ENCODE assay signal across 8 mouse cellular contexts in the genomic region with DNA sequence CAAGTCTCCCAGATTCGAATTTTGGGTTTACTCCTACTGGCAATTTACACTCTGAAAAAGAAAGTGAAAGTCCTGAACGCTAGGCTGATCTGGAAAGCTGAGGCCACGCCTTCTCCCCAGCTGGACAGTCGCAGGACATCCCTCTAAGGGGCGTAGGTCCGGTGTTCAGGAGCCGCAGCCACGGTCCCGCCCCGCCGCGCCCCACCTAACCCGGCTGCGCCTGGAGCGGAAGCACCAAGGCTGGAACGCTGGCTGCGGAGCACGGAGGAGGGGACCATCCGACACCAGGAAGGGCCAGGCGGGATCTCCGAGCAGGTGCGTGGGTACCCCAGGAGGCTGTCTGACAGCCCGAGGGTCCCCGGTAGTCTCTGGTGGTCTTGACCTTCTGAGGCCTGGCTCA. TPM values are rescaled to one million over a fixed set of nuclear protein-coding genes. Genes with fewer than 3 reads are reported as not detected.
DNase-seq lines count a peak whose midpoint lies in the region; ATAC-seq lines count a peak whose summit lies in the region.

Gene Cenpj, minus strand, starts transcription at position 10 of the 400 bp plus-strand sequence.
Gene Parp4, plus strand, starts transcription at position 204 of the 400 bp plus-strand sequence.

- H3K9me3 ChIP-seq in hindbrain, embryonic 12.5 days (replicated peaks), result no peaks in the 10 kb centered on the region

- peak; percentile 92 for DNase-seq in MN1 (ENCODE audit: low spot score)
- DNase-seq in cerebellum, adult 9-11 months, result peak; percentile 78
- DNase-seq in frontal cortex, postnatal 10 days (ENCODE audit: low spot score in 2 of 2), result peak; percentile 21 to 42
- DNase-seq in layer of hippocampus, postnatal 14 days (ENCODE audit: low spot score in 2 of 2), result peak; percentile 13 to 31
- DNase-seq in lung, postnatal 25 days (ENCODE audit: low spot score), result peak; percentile 95
- DNase-seq in retina, embryonic 14.5 days (ENCODE audit: low spot score), result peak; percentile 66
- DNase-seq in thymus, postnatal 4 days, result peak; percentile 79

- peaks cover 14% of the 10 kb centered on the region for H3K4me1 ChIP-seq in hindbrain, embryonic 12.5 days

- peak within 1 kb of the TSS; percentile 45 for H3K4me3 ChIP-seq in hindbrain, embryonic 12.5 days

- no peak for ATAC-seq in hindbrain, embryonic 12.5 days (ENCODE audit: low FRiP score)

- H3K4me2 ChIP-seq in hindbrain, embryonic 12.5 days (replicated peaks), result peak within 1 kb of the TSS; percentile 76

- peak within 1 kb of the TSS; percentile 61 for H3K9ac ChIP-seq in hindbrain, embryonic 12.5 days

- 0 out of 2 replicates have a peak, but pooled peaks cover 2% of the 10 kb centered on the region for H3K27me3 ChIP-seq in hindbrain, embryonic 12.5 days

- H3K27ac ChIP-seq in hindbrain, embryonic 12.5 days, result no peak within 1 kb of the TSS

- H3K36me3 ChIP-seq in hindbrain, embryonic 12.5 days, result no peaks in the 10 kb centered on the region

- 1% methylated on average over 24 of the region's 24 CpGs for WGBS in hindbrain, embryonic 12.5 days

RNA-seq across cellular contexts. Expression of gene Cenpj, which starts in this region (rescaled TPM):
- polyA plus RNA-seq in hindbrain, embryonic 12.5 days (2016; fragmentation: Nextera tagmentation; extraction: Ambion mirVana), result 16.5 and 16.8 TPM in 2 replicates
- total RNA-seq in layer of hippocampus, postnatal 14 days (2021), result 1 to 10 TPM; 3.1 to 3.7 TPM

RNA-seq across cellular contexts. Expression of gene Parp4, which starts in this region (rescaled TPM):
- 1.7 and 2.2 TPM in 2 replicates for polyA plus RNA-seq in hindbrain, embryonic 12.5 days (2016; fragmentation: Nextera tagmentation; extraction: Ambion mirVana)
- total RNA-seq in layer of hippocampus, postnatal 14 days (2021), result 1 to 10 TPM; 4.7 to 5.3 TPM

Comparison
In these comparisons a context has a peak if more than half of its experiments do, and no peak if none do; other contexts are left out.
1. DNase-seq: peak in every context shown above with its lines; median percentile 95 in lung, postnatal 25 days; 92 in MN1; 79 in thymus, postnatal 4 days; 78 in cerebellum, adult 9-11 months; 66 in retina, embryonic 14.5 days; 32 in frontal cortex, postnatal 10 days; 22 in layer of hippocampus, postnatal 14 days.